Mouse (Mus musculus) limb, embryonic 14.5 days (tissue): ENCODE measurements around the gene Lpp. TPM values are rescaled to one million over a fixed set of nuclear protein-coding genes. Genes with fewer than 3 reads are reported as not detected.

ENCODE experiments used
- ATAC-seq: fragments of 200-750 bp; cut with Nextera tagmentation; 2 replicates; pipeline ENCODE4 v1.8.0; 2017; ENCODE audit warnings: low read depth, moderate number of reproducible peaks, moderate TSS enrichment; ENCODE audit not compliant: low FRiP score
- DNase-seq: peaks from one replicate; pipeline ENCODE4 v3.0.0-alpha.2; 2015; ENCODE audit warnings: low spot score
- H3K27ac ChIP-seq: fragments of 300-500 bp; sonication (generic); replicated peaks from 2 replicates; pipeline ENCODE4 v1.5.1; 2014; ENCODE audit warnings: low read depth, mild to moderate bottlenecking, low read length, moderate library complexity, mixed read lengths
- H3K27me3 ChIP-seq: fragments of 300-500 bp; sonication (generic); 2 replicates; pipeline ENCODE4 v1.6.1; 2014; ENCODE audit warnings: low read length, mixed read lengths; ENCODE audit not compliant: control insufficient read depth, insufficient read depth
- H3K36me3 ChIP-seq: fragments of 300-500 bp; sonication (generic); 2 replicates; pipeline ENCODE4 v1.6.1; 2014; ENCODE audit warnings: mild to moderate bottlenecking, low read length, moderate library complexity, mixed read lengths; ENCODE audit not compliant: control insufficient read depth, insufficient read depth
- H3K4me1 ChIP-seq: fragments of 300-500 bp; sonication (generic); 2 replicates; pipeline ENCODE4 v1.6.1; 2014; ENCODE audit warnings: antibody characterized with exemption, low read length, mixed read lengths; ENCODE audit not compliant: control insufficient read depth, insufficient read depth
- H3K4me2 ChIP-seq: fragments of 300-500 bp; sonication (generic); replicated peaks from 2 replicates; pipeline ENCODE4 v1.6.1; 2014; ENCODE audit warnings: low read depth, mild to moderate bottlenecking, low read length, moderate library complexity; ENCODE audit not compliant: severe bottlenecking
- H3K4me3 ChIP-seq: fragments of 300-500 bp; sonication (generic); replicated peaks from 2 replicates; pipeline ENCODE4 v1.5.1; 2014; ENCODE audit warnings: low read length
- H3K9ac ChIP-seq: fragments of 300-500 bp; sonication (generic); 2 replicates; pipeline ENCODE4 v1.6.1; 2014; ENCODE audit warnings: mild to moderate bottlenecking, low read depth, low read length, moderate library complexity; ENCODE audit not compliant: severe bottlenecking
- H3K9me3 ChIP-seq: fragments of 300-500 bp; sonication (generic); 2 replicates; pipeline ENCODE4 v1.6.1; 2016; ENCODE audit warnings: low read length; ENCODE audit not compliant: control insufficient read depth
- POLR2A ChIP-seq: fragments of 200-500 bp; IDR thresholded peaks from 2 replicates; pipeline ENCODE4 v1.8.0; 2012; ENCODE audit warnings: inconsistent platforms, mild to moderate bottlenecking, moderate library complexity, borderline replicate concordance; ENCODE audit not compliant: insufficient read depth, insufficient read length; ENCODE audit errors: extremely low read depth
- WGBS: fragments of 180-500 bp; shearing (Covaris S2); extraction: QIAGEN DNeasy Blood & Tissue Kit; methylation state at CpG from one replicate; pipeline ENCODE4 v1.1.7; 2014; 5-methylcytosine and 5-hydroxymethylcytosine counted together
- polyA plus RNA-seq, 2 experiments: library from polyadenylated mRNA; depleted of rRNA in 1 of 2; stranded (reverse) in 1 of 2; unstranded in 1 of 2; fragments of >200 nt; fragmentation: Nextera tagmentation in 1 of 2; extraction: Ambion mirVana in 1 of 2; gene quantifications; 2 replicates each; pipeline versions ENCODE4 v1.2.1 to v1.2.3; 2012 to 2014

Gene Lpp
- 15.1 and 16.5 TPM in 2 replicates for polyA plus RNA-seq (2012; rRNA removed)
- polyA plus RNA-seq (2014; fragmentation: Nextera tagmentation; extraction: Ambion mirVana), result 46.7 and 52.4 TPM in 2 replicates

DNA sequence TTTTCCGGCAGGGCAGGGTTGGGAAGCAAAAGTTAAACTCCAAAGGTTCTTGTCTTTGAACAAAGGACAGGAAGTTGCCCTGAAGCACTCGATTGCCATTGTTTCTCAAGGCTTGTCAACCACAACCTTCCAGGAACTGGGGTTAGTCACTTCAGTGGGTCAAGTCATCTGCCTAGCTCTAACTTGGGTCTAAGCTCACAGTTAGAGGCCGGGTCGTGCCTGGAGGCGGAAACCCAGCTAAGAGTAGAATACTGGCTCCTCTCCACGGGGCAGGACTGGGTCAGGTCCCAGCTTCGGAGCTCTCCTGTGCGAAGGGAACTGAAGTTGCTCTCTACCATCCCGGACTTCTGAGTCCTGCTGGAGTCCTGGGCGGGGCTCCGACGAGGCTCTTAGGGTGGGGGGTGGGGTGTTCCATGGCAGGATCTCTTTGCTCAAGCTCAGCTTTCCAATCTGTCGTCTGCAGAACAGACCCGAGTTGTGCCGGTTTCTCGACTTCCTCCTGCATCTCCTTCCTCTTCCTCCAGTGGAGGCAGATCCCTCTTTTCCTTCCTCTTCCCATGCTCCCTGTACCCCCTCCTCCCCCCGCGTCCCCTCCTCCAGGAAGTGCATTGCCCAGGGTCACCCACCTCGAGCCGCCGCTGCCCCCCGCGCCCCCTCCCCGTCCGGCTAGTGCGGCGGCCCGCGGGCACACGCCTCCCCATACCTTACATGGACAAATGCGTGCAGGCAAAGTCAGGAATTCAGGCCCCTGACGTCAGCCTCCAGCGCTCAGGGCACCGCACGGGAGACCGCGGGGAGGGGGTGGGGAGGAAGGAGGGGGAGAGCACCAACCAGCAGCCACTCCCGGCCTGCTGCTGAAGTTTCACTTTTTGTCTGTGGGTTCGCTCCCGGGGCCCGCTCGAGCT lies at the start of gene Lpp:
Gene Lpp (plus strand): TSS at position 857 of the 905 bp plus-strand sequence.
- Histone ChIP-seq H3K27ac (peak within 1 kb of the TSS; percentile 99), H3K36me3 (no peaks in the 10 kb centered on the region), H3K9ac (peak within 1 kb of the TSS; percentile 97), H3K4me3 (peak within 1 kb of the TSS; percentile 92), H3K9me3 (no peaks in the 10 kb centered on the region), H3K4me1 (peaks cover 23% of the 10 kb centered on the region), H3K27me3 (no peaks in the 10 kb centered on the region), H3K4me2 (peak within 1 kb of the TSS; percentile 75)
- ATAC-seq (peak; percentile 88), DNase-seq (peak; percentile 86)
- 2% methylated on average over 36 of the region's 42 CpGs for WGBS
- TF ChIP-seq POLR2A, result peak; percentile 41; the same call in 1 of the 2 replicates

- H3K27me3 ChIP-seq, result no peaks in the 10 kb centered on the region
- DNase-seq, result peak; percentile 49
Observed at GRCm38 (mm10) chr16:24347582-24348411, 45.5 kb upstream of the Lpp start.

DNA sequence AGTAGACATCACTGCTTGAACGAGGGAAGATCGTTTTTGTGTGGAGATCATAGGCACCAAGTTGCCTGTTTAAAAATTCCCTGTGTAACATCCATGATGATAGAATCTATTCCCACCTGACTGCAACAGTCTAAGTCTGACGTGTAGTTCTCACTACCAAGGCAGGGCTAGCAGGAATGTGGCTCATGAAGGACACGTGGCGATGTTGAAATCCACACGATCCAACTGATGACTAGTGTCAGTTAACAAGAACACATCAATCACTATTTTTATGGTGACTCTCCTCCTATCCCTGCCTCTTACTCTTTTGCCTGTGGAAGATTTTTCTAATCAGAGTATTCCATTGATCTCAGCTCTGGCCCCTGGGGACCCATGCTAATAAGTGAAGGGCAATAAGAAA lies 43.0 kb upstream of the Lpp start:
- no peak for TF ChIP-seq POLR2A
- Histone ChIP-seq H3K36me3 (no peaks in the 10 kb centered on the region), H3K4me2 (no peak overlapping the region), H3K4me3 (no peak overlapping the region), H3K27ac (no peak overlapping the region), H3K9ac (no peak overlapping the region), H3K9me3 (no peaks in the 10 kb centered on the region), H3K27me3 (no peaks in the 10 kb centered on the region), H3K4me1 (peaks cover 12% of the 10 kb centered on the region; the same call in 1 of the 2 replicates)
- WGBS, result 74% methylated on average over 6 of the region's 6 CpGs
- DNase-seq (no peak), ATAC-seq (no peak)

More at GRCm38 (mm10) chr16:24347582-24348411, 45.5 kb upstream of the Lpp start:
- peaks cover 12% of the 10 kb centered on the region; the same call in 1 of the 2 replicates for H3K4me1 ChIP-seq
- H3K27ac ChIP-seq, result no peak overlapping the region
- H3K9ac ChIP-seq, result no peak overlapping the region
- no peak for ATAC-seq
- TF ChIP-seq POLR2A, result no peak
- H3K9me3 ChIP-seq, result no peaks in the 10 kb centered on the region
- WGBS, result 17% methylated on average over 21 of the region's 21 CpGs
- no peaks in the 10 kb centered on the region for H3K36me3 ChIP-seq
- H3K4me2 ChIP-seq, result peak overlapping the region; percentile 40
- peak overlapping the region; percentile 22 for H3K4me3 ChIP-seq

- no peak overlapping the region for H3K27ac ChIP-seq
- no peak for DNase-seq
- 66% methylated on average over 6 of the region's 6 CpGs for WGBS
- no peaks in the 10 kb centered on the region for H3K27me3 ChIP-seq
- H3K4me3 ChIP-seq, result no peak overlapping the region
- H3K9ac ChIP-seq, result no peak overlapping the region
- ATAC-seq, result no peak
- TF ChIP-seq POLR2A, result no peak
- H3K4me1 ChIP-seq, result peaks cover 12% of the 10 kb centered on the region; the same call in 1 of the 2 replicates
- H3K4me2 ChIP-seq, result no peak overlapping the region
- H3K36me3 ChIP-seq, result no peaks in the 10 kb centered on the region
- H3K9me3 ChIP-seq, result no peaks in the 10 kb centered on the region
Observed at GRCm38 (mm10) chr16:24350751-24351150, 42.6 kb upstream of the Lpp start.

GRCm38 (mm10) chr16:24351811-24352210 lies 41.5 kb upstream of the Lpp start:
- no peak overlapping the region for H3K4me2 ChIP-seq
- no peak for DNase-seq
- no peak overlapping the region for H3K4me3 ChIP-seq
- H3K27me3 ChIP-seq, result no peaks in the 10 kb centered on the region
- no peak overlapping the region for H3K27ac ChIP-seq
- H3K36me3 ChIP-seq, result no peaks in the 10 kb centered on the region
- ATAC-seq, result no peak
- H3K4me1 ChIP-seq, result peaks cover 12% of the 10 kb centered on the region; the same call in 1 of the 2 replicates
- TF ChIP-seq POLR2A, result no peak
- 89% methylated on average over 1 of the region's 1 CpGs for WGBS
- H3K9ac ChIP-seq, result no peak overlapping the region
- no peaks in the 10 kb centered on the region for H3K9me3 ChIP-seq
